Mouse (Mus musculus): ENCODE measurements around the gene Dok3. TPM values are rescaled to one million over a fixed set of nuclear protein-coding genes. Genes with fewer than 3 reads are reported as not detected.

Gene Dok3
- polyA plus RNA-seq, 1 experiment from 2014 or later, result 1.4 TPM

DNA sequence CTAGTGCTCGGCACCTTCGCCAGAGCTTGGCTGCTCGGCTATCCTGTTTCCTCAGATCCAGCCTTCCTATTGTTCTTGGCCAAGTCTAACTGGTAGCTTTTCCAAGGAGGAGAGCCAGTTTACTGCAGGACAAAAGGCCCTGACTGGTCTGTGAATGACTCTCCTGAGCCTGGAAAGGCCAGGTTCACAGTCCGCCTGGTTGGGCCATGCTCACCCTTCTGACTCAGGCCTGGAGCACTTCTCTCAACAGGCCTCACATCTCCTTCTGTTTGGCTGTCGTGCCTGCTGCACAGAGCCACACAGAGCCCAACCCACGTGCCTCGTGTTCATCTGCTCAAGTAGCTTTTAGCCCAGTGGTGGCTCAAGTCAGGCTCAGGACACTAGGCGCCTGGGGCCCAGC lies 6.4 kb downstream of the Dok3 start:
- ATAC-seq (ENCODE audit: insufficient number of reproducible peaks, low FRiP score), result peak; percentile 59
- H3K27me3 ChIP-seq (replicated peaks), result 0 out of 2 replicates have a peak, but pooled peaks cover 3% of the 10 kb centered on the region
- H3K9me3 ChIP-seq (replicated peaks), result no peaks in the 10 kb centered on the region
- no peaks in the 10 kb centered on the region for H3K36me3 ChIP-seq
- peaks cover 10% of the 10 kb centered on the region; the same call in 1 of the 2 replicates for H3K4me1 ChIP-seq (replicated peaks)
- H3K4me2 ChIP-seq, result no peak overlapping the region
- 49% methylated on average over 8 of the region's 8 CpGs for WGBS
- H3K4me3 ChIP-seq, result no peak overlapping the region
- H3K27ac ChIP-seq (ENCODE audit: poor library complexity, severe bottlenecking), result peak overlapping the region; percentile 72
- no peak overlapping the region for H3K9ac ChIP-seq

DNA sequence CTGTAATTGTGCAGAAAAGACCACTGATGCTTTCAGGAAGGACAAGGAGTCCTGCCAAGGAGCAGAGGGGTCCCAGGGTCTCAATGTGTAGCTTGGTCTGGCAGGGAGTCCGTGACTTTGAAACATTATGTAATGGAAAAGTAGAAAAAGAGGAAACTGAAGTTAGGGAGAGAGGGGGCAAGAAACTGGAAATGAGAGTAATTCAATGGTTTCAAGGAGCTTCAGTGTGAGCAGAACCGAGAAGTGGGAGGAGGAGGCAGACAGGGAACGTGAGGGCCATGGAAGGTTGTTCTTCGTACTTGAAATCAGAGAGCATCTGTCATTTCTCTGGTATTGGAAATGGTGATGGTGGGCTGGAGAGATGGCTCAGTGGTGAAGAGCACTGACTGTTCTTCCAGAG lies 9.5 kb downstream of the Dok3 start:
- H3K9ac ChIP-seq, result no peak overlapping the region
- H3K27ac ChIP-seq (ENCODE audit: poor library complexity, severe bottlenecking), result no peak overlapping the region
- ATAC-seq (ENCODE audit: insufficient number of reproducible peaks, low FRiP score), result no peak
- H3K4me1 ChIP-seq (replicated peaks), result peaks cover 10% of the 10 kb centered on the region; the same call in 1 of the 2 replicates
- no peaks in the 10 kb centered on the region for H3K36me3 ChIP-seq
- H3K9me3 ChIP-seq (replicated peaks), result no peaks in the 10 kb centered on the region
- H3K4me2 ChIP-seq, result no peak overlapping the region
- H3K27me3 ChIP-seq (replicated peaks), result peaks cover 12% of the 10 kb centered on the region
- WGBS, result 64% methylated on average over 4 of the region's 4 CpGs
- no peak overlapping the region for H3K4me3 ChIP-seq

GRCm38 (mm10) chr13:55516955-55517354 lies 12.1 kb downstream of the Dok3 start:
- H3K36me3 ChIP-seq, result no peaks in the 10 kb centered on the region
- no peak for ATAC-seq (ENCODE audit: insufficient number of reproducible peaks, low FRiP score)
- peaks cover 14% of the 10 kb centered on the region for H3K27me3 ChIP-seq (replicated peaks)
- no peak overlapping the region for H3K4me2 ChIP-seq
- no peak overlapping the region for H3K27ac ChIP-seq (ENCODE audit: poor library complexity, severe bottlenecking)
- H3K9ac ChIP-seq, result no peak overlapping the region
- no peak overlapping the region for H3K4me3 ChIP-seq
- no peaks in the 10 kb centered on the region for H3K9me3 ChIP-seq (replicated peaks)
- 9% methylated on average over 5 of the region's 5 CpGs for WGBS
- H3K4me1 ChIP-seq (replicated peaks), result peaks cover 5% of the 10 kb centered on the region

DNA sequence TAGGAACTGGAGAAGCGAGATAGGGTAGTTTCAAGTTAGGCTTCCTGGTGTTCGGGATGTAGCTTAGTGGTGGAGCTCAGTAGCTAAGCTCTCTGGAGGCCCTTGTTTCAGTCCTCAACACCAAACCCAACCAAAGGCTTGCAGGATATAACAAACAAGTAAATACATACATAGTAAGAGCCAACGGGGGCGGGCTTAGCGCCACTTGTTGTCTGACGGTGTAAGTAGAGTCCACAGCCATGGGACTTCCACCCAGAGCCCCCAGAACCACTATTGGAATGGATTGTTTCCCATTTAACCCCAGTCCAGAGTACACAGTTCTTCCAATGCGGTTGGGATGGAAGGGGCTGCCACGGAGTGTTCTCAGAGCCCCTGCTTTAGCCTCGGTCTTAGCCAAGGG lies 15.3 kb downstream of the Dok3 start:
- Histone ChIP-seq H3K36me3 (peaks cover 16% of the 10 kb centered on the region), H3K4me3 (peak overlapping the region; percentile 91), H3K4me2 (peak overlapping the region; percentile 86), H3K27me3 (replicated peaks) (peaks cover 14% of the 10 kb centered on the region), H3K27ac (ENCODE audit: poor library complexity, severe bottlenecking) (no peak overlapping the region), H3K9me3 (replicated peaks) (no peaks in the 10 kb centered on the region), H3K9ac (no peak overlapping the region), H3K4me1 (replicated peaks) (peaks cover 34% of the 10 kb centered on the region)
- ATAC-seq (ENCODE audit: insufficient number of reproducible peaks, low FRiP score), result no peak
- WGBS, result 35% methylated on average over 9 of the region's 9 CpGs

DNA sequence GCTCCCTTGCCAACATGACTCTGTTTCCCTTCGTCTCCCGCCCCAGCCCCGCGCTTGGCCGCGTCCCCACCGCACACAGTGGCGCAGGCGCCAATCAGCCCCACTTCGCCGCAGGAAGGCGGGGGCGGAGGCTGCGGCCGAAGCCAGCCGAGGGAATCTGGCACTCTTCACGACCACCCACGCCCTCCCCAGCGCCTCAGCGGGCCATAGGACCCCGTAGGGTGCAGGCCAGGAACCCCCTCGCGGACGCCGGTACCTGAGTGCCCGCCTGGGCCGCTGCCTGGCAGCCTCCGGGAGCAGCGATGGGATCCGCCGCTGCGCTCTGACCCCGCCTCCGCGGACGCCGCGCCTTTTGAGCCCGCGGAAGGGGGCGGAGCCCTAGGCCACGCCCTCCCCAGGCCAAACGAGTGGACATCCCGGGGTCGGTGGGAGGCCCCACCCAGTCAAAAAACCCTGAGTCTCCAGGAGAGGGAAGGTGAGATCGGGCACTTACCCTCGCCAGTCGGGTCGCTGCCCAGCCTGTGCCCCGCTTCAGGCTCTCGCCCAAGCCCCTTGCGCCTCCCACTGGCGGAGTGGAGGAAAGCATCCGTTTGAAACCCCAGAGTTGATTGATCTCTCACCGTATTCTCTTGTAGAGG lies 15.9 kb downstream of the Dok3 start, which contains the start of gene Pdlim7:
Gene Pdlim7, minus strand, starts transcription at position 566 of the 638 bp plus-strand sequence.
- WGBS, result under 1% methylated on average over 55 of the region's 55 CpGs
- peak within 1 kb of the TSS; percentile 91 for H3K4me3 ChIP-seq
- H3K27ac ChIP-seq (ENCODE audit: poor library complexity, severe bottlenecking), result peak within 1 kb of the TSS; percentile 98
- H3K9me3 ChIP-seq (replicated peaks), result no peaks in the 10 kb centered on the region
- peaks cover 14% of the 10 kb centered on the region for H3K27me3 ChIP-seq (replicated peaks)
- ATAC-seq (ENCODE audit: insufficient number of reproducible peaks, low FRiP score), result peak; percentile 74
- H3K4me1 ChIP-seq (replicated peaks), result peaks cover 38% of the 10 kb centered on the region
- H3K4me2 ChIP-seq, result peak within 1 kb of the TSS; percentile 86
- H3K9ac ChIP-seq, result peak within 1 kb of the TSS; percentile 99
- peaks cover 22% of the 10 kb centered on the region for H3K36me3 ChIP-seq

- peak; percentile 56 for ATAC-seq (ENCODE audit: insufficient number of reproducible peaks, low FRiP score)
- under 1% methylated on average over 25 of the region's 25 CpGs for WGBS
- no peaks in the 10 kb centered on the region for H3K9me3 ChIP-seq (replicated peaks)
- peak overlapping the region; percentile 91 for H3K4me3 ChIP-seq
- peaks cover 38% of the 10 kb centered on the region for H3K4me1 ChIP-seq (replicated peaks)
- H3K9ac ChIP-seq, result peak overlapping the region; percentile 99
- H3K27ac ChIP-seq (ENCODE audit: poor library complexity, severe bottlenecking), result peak overlapping the region; percentile 98
- peaks cover 14% of the 10 kb centered on the region for H3K27me3 ChIP-seq (replicated peaks)
- H3K4me2 ChIP-seq, result peak overlapping the region; percentile 86
- H3K36me3 ChIP-seq, result peaks cover 30% of the 10 kb centered on the region
These were observed 16.6 kb downstream of the Dok3 start for GRCm38 (mm10) chr13:55512379-55513031.

DNA sequence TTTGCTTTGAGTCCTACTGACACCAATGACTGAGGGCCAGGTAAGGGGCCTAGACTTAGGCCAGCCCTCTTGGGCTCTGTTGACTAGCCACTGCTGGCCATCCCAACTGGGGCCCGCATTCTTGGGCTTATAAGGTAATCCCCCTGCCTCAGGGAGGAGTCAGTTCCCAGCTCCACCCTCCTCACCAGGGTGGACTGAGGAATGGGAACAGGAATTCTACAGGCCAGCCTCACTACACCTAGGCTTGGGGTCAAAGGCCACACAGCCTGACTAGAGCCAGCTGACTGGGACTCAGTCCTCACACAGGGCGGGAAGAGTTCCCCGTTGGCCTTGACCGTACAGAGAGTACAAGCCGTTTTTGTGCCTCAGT lies 17.6 kb downstream of the Dok3 start:
- Histone ChIP-seq H3K36me3 (peaks cover 40% of the 10 kb centered on the region), H3K27ac (ENCODE audit: poor library complexity, severe bottlenecking) (peak overlapping the region; percentile 98), H3K4me2 (peak overlapping the region; percentile 86), H3K9me3 (replicated peaks) (no peaks in the 10 kb centered on the region), H3K9ac (peak overlapping the region; percentile 99), H3K4me1 (replicated peaks) (peaks cover 38% of the 10 kb centered on the region), H3K27me3 (replicated peaks) (peaks cover 14% of the 10 kb centered on the region), H3K4me3 (peak overlapping the region; percentile 91)
- 11% methylated on average over 5 of the region's 5 CpGs for WGBS
- ATAC-seq (ENCODE audit: insufficient number of reproducible peaks, low FRiP score), result no peak

GRCm38 (mm10) chr13:55510668-55511491 lies 18.2 kb downstream of the Dok3 start:
- Histone ChIP-seq H3K4me1 (replicated peaks) (peaks cover 38% of the 10 kb centered on the region), H3K27ac (ENCODE audit: poor library complexity, severe bottlenecking) (peak overlapping the region; percentile 98), H3K27me3 (replicated peaks) (peaks cover 14% of the 10 kb centered on the region), H3K4me2 (peak overlapping the region; percentile 86), H3K36me3 (peaks cover 46% of the 10 kb centered on the region), H3K9me3 (replicated peaks) (no peaks in the 10 kb centered on the region), H3K4me3 (peak overlapping the region; percentile 91), H3K9ac (peak overlapping the region; percentile 99)
- peak; percentile 79 for ATAC-seq (ENCODE audit: insufficient number of reproducible peaks, low FRiP score)
- 0% methylated on average over 6 of the region's 6 CpGs for WGBS

GRCm38 (mm10) chr13:55510332-55510667 lies 18.8 kb downstream of the Dok3 start:
- peak overlapping the region; percentile 20 for H3K4me3 ChIP-seq
- WGBS, result 21% methylated on average over 3 of the region's 3 CpGs
- H3K4me1 ChIP-seq (replicated peaks), result peaks cover 38% of the 10 kb centered on the region
- H3K9ac ChIP-seq, result peak overlapping the region; percentile 63
- peak; percentile 44 for ATAC-seq (ENCODE audit: insufficient number of reproducible peaks, low FRiP score)
- H3K36me3 ChIP-seq, result peaks cover 52% of the 10 kb centered on the region
- H3K9me3 ChIP-seq (replicated peaks), result no peaks in the 10 kb centered on the region
- H3K27me3 ChIP-seq (replicated peaks), result peaks cover 10% of the 10 kb centered on the region
- peak overlapping the region; percentile 86 for H3K4me2 ChIP-seq
- H3K27ac ChIP-seq (ENCODE audit: poor library complexity, severe bottlenecking), result peak overlapping the region; percentile 98

GRCm38 (mm10) chr13:55508531-55508930 lies 20.6 kb downstream of the Dok3 start:
- 86% methylated on average over 10 of the region's 10 CpGs for WGBS
- Histone ChIP-seq H3K4me1 (replicated peaks) (peaks cover 42% of the 10 kb centered on the region), H3K9me3 (replicated peaks) (no peaks in the 10 kb centered on the region), H3K27me3 (replicated peaks) (no peaks in the 10 kb centered on the region), H3K27ac (ENCODE audit: poor library complexity, severe bottlenecking) (no peak overlapping the region), H3K36me3 (peaks cover 69% of the 10 kb centered on the region), H3K4me3 (no peak overlapping the region), H3K9ac (no peak overlapping the region), H3K4me2 (no peak overlapping the region)
- ATAC-seq (ENCODE audit: insufficient number of reproducible peaks, low FRiP score), result no peak

GRCm38 (mm10) chr13:55507877-55508276 lies 21.2 kb downstream of the Dok3 start:
- Histone ChIP-seq H3K9ac (no peak overlapping the region), H3K36me3 (peaks cover 76% of the 10 kb centered on the region), H3K4me1 (replicated peaks) (peaks cover 47% of the 10 kb centered on the region), H3K4me3 (no peak overlapping the region), H3K27ac (ENCODE audit: poor library complexity, severe bottlenecking) (no peak overlapping the region), H3K27me3 (replicated peaks) (no peaks in the 10 kb centered on the region), H3K4me2 (no peak overlapping the region), H3K9me3 (replicated peaks) (no peaks in the 10 kb centered on the region)
- WGBS, result 71% methylated on average over 11 of the region's 11 CpGs
- no peak for ATAC-seq (ENCODE audit: insufficient number of reproducible peaks, low FRiP score)

All from heart, embryonic 12.5 days (tissue).